Mouse (Mus musculus) NIH3T3 (cell line): Measurements from ENCODE around the gene Hspa1a.
"Not testable (repeated sequence)": the region's sequence is repeated elsewhere in the genome, so short reads cannot be mapped to it uniquely, and the experiment has no call there.

ENCODE experiments used
- DNase-seq: peaks from one replicate; pipeline ENCODE4 v3.0.0-alpha.2; 2012; ENCODE audit warnings: low read depth

Gene Hspa1a

DNA sequence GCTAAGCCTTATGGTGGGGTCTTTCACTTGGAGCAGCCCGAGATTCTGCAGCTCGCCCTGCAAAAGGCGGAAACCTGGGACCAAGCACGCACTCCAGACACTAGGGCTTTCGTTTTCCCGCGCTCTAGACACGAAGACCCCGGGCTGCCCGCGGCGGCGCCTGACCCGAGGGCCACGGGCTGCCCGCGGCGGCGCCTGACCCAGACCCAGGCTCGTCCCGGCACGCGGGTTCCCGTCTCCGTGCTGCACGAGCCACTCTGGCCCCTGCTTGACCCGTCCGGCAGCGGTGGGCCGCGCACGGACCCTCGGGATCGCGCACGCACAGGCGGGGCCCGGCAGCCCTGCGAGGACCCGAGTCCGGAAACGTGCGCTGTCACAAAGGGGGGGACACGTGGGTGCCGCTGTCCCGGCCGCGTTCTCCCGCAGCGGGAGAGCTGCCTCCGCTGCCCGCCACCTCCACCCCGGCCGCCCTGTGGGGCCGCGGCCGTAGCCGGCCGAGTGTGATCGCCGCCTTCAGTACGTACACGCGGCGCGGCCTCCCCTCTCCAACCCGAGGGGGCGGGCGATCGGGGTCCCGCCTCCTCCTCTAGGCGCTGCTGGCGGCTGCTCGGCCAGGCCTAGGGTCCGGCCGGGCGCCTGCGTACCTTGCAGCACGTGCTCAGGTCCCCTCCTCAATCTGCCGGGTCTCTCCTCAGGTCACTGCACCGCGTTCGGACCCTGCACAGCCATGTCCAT is 28.9 kb upstream of the Hspa1a start, which contains the start of gene Vars:
TSS of gene Vars (plus strand) at position 271 of the 735 bp plus-strand sequence.
- peak; percentile 94 for DNase-seq

DNA sequence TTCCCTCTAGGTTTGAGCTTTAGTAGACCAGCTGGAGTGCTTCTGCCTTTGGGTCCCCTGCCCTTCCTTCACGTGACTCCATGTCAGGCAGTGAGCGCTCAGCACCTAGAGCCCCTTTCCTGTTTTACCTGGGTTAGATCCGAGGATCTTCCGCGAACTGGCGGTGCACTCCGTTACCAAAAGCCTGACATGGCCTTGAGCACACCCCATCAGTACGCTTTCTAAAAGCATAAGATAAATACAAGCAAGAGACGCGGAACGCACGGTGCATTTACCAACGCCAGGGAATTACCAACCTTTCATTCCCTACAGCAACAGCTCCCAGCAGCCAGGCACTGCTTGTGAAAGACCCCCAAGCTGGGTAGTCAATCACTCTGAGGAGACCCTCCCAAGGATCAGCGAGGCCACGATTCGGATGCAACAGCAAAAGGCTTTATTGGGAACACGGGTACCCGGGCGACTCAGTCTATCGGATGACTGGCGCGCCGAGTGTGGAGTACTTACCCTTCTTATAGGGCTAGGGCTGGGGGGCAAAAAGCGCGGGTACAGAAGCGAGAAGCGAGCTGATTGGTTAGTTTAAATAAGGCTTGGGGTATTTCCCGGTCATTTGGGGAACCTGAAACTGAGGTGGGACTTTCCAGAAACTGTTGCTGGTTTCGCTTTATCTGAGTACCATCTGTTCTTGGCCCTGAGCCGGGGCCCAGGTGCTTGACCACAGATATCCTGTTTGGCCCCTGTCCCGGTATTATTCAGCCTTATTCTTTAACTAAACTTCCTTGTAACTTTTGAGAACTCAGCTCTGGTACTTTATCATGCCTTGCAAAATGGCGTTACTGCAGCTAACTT is 28.1 kb upstream of the Hspa1a start:
- not testable (repeated sequence) for DNase-seq

DNA sequence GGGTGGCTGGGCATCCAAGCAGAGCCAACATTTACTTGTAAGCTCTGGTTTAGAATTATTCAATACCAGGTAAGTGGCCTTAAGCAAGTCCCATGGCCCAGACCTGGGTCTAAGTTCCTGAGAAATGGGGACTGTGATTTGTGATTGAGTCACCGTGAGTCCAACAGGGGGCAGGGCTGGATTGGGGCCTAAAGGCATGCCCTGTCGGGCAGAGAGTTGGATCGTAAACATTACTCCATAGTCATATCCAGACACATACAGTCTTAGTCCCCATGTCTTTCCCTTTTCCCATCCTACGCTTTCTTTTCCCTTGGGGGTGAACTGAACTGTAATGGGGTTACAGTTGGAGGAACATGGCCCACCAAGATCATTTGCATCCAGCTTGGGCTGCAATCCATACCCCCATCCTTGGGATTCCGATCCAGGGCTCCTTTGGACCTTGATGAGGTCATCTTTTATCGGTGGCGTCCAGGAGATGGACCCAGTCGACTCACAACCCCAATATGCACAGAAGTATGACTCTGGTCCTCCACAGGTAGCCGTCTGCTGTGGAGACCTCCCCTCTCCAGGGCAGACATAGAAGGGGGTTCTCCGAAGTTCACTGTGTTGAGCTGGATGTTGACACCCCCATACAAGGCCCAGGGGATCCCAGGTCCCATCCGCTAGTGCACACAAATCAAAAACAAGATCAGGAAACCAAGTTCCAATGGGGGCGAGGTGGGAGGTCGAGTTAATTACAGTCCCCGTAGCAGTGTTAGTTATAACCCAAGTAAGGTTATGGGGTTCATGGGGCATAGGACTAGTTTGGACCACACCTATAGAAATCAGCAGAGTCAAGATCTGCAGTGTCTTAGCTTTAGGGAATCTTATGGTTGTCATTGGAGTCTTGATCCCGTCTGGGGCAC is 26.8 kb upstream of the Hspa1a start:
- no peak for DNase-seq

DNA sequence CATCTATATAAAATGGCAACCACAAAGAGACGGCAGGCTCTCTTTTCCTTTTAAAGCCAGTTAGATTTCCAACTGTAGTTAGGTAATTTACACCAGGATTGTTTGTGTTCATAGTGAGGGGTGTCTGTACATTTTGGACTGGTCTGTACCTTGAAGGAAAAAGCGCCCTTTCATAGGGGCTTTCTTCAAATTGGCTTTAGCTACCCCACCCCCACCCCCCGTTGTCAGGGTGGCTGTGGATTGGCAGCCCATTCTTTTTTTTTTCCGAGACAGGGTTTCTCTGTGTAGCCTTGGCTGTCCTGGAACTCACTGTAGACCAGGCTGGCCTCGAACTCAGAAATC is 25.2 kb upstream of the Hspa1a start:
- DNase-seq, result no peak

DNA sequence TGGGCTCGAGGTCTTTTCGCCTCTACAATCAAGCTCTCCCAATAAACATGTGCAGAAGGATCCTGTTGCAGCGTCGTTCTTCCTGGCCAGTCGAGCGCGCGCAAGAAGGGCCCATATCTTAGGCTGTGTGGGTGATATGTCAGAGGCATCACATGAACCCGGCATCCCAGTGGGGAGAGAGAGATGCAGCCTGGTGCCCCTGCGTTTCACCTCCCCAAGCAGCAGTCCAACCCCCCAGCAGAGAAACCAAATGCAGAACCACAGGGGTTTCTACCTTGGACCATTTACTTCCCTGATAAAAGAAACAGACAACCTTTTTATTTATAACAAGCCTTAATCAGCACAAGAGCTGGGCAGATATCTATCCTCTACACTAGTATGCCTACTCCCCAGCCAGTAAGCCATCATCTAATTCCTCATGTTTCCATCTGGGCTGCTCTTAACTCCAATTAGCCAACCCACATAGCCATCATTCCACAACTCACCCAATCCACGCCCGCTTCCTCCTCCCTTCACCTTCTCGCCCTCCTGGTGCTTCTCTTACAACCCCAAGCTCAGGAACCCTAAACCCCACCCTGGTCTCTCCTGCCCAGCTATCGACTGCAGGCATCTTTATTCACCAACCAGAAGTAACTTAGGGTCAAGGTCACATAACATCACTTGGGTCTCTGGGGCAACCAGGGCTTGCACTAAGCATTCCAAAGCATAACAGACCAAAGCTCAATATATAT is 24.6 kb upstream of the Hspa1a start:
- DNase-seq, result no peak

DNA sequence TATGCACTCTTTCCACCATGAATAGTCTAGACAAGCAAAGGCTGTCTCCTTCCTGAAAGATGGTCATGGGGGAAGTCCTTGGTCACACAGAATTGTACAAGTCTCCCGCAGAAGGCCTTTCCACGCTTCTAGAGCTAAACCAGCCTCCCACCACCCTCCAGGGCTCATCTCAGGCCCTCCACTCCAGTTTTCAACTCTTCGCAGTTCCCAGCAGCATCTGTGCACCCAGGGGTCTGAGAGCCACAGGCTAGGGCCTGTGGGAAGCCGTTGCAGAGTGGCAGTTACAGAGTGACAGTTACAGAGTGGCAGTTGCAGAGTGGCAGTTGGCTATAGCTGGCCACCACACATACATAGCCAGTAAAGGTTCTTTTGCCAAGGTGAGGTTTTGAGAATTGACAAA is 24.0 kb upstream of the Hspa1a start:
- DNase-seq, result not testable (repeated sequence)

DNA sequence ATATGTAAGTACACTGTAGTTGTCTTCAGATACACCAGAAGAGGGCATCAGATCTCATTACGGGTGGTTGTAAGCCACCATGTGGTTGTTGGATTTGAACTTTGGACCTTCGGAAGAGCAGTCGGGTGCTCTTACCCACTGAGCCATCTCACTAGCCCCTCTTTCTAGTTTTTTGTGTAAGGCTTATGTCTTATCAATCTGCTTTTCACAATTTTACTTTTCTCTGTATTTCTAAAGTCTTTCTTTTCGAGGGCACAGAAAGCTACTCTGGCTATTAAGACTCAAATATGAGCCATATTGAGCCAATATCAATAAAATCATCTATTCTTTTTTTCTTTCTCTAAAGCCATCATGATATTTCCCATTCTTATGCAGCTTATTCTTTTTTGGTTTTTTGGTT is 23.2 kb upstream of the Hspa1a start:
- not testable (repeated sequence) for DNase-seq

DNA sequence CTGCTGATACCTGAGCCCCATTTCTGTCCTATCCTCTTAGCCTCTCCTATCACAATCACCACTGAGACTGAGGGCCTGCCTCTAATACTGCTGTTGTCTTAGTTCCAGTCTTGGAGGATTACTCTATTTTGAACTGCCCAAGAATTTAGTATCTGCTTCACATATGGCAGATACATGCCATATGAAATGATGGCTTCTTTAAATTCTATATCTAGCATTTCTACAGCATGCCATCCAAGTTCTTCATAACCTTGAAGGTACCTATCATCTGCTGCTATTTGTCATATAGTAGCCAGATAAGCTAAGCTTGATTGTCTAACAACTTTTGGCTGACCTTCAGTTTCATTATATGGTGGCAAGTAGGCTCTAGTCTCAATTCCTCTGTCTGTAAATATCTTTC is 22.8 kb upstream of the Hspa1a start:
- DNase-seq, result no peak

DNA sequence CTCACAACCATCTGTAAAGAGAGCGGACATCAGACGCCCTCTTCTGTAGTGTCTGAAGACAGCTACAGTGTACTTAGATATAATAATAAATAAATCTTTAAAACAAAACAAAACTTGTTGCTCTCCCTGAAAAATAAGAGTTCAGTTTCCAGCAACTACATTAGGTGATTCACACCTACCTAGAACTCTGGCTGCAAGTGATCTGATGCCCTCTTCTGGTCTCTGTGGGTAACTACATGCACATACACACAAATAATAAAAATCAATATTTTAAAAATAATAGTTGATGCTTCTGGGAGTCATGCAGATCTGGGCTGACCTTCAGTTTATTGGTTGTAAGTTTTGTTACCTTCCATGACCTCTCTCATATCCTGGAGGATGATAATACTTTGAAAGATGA is 12.3 kb upstream of the Hspa1a start:
- DNase-seq, result peak; percentile 80

DNA sequence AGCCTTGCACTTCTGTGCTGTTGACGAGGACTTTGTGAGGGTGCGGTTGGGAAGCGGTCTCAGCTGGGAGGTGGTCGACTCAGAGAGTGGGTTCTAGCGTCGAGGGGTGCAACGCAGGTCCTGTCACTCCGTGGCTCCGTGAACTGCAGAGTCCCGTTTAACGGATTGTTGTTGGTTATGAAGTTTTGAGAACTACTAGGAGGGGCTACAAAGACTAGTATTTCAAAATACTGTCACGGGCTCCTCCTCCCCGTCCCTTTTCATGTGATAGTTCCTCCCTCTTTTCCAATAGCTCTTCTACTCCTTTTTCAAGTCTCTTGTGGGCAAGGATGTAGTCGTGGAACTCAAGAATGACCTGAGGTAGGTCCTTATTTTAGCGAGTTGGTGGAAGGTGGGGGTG is 10.4 kb upstream of the Hspa1a start:
- DNase-seq, result peak; percentile 27

DNA sequence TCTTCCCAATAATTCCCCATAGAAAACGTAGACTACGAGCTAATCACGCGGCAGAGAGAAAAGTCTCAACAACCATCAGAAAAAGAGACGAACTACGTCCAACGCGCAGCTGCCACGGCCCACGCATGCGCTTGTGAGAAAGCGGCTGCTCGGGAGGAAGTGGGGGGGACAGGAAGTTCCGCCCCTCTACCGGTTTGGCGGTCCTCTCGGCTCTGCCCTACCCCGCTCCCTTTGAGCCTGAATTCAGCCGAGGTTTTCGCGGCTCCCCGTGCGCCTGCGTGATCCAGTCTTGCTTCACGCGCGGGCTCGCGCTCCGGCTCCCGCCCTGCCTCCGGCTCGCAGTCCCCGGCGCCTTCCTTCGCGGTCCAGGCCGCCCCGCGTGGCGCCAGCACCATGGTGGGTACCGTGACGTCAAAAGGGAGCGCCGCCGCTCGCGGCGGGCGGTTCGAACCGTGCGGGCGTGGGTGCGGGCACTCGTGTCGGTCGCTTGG is 9.8 kb upstream of the Hspa1a start, which contains the start of gene Lsm2:
TSS of gene Lsm2 (plus strand) at position 173 of the 491 bp plus-strand sequence.
- DNase-seq, result peak; percentile 96

DNA sequence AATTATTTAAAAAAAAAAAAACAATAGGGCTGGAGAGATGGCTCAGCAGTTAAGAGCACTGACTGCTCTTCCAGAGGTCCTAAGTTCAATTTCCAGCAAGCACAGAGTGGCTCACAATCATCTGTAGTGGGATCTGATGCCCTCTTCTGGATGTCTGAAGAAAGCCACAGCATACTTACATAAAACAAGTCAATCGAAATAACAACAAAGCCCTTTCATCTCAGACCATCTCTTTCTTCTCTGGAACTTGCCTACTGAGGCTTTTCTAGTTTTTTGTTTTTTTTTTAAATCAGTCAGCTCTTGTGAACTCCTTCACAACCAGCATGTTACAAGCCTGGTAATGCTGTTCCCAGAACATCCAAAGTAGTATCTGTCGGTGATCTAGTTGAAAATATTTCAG is 8.7 kb upstream of the Hspa1a start:
- DNase-seq, result peak; percentile 83

DNA sequence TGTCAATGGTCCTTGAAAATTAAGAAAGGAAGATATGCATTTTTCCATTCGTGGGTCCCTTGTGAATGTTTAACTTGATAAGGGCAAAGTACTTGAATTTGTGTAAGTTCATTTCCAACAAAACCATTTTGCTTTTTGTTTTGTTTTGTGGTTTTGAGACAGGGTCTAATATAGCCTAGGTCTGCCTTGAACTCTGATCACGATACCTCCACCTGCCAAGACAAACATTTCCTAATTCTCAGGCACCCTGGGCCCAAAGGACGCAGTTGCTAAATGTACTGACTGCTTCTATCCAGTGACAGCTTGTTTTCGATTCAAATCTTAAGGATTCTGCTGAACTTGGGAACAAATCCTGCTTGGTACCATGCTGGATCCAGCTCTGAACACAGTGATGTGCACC is 7.7 kb upstream of the Hspa1a start:
- DNase-seq, result no peak

DNA sequence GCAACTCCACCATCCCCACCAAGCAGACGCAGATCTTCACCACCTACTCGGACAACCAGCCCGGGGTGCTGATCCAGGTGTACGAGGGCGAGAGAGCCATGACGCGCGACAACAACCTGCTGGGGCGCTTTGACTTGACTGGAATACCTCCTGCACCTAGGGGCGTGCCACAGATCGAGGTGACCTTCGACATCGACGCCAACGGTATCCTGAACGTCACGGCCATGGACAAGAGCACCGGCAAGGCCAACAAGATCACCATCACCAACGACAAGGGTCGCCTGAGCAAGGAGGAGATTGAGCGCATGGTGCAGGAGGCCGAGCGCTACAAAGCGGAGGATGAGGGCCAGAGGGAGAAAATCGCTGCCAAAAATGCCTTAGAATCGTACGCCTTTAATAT is 6.3 kb upstream of the Hspa1a start:
- DNase-seq, result no peak

DNA sequence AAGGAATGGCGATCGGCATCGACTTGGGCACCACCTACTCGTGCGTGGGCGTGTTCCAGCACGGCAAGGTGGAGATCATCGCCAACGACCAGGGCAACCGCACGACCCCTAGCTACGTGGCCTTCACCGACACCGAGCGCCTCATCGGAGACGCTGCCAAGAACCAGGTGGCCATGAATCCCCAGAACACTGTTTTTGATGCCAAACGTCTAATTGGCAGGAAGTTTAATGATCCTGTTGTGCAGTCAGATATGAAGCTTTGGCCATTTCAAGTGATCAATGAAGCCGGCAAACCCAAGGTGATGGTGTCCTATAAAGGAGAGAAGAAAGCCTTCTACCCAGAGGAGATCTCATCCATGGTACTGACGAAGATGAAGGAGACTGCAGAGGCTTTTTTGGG is 5.0 kb upstream of the Hspa1a start:
- no peak for DNase-seq

DNA sequence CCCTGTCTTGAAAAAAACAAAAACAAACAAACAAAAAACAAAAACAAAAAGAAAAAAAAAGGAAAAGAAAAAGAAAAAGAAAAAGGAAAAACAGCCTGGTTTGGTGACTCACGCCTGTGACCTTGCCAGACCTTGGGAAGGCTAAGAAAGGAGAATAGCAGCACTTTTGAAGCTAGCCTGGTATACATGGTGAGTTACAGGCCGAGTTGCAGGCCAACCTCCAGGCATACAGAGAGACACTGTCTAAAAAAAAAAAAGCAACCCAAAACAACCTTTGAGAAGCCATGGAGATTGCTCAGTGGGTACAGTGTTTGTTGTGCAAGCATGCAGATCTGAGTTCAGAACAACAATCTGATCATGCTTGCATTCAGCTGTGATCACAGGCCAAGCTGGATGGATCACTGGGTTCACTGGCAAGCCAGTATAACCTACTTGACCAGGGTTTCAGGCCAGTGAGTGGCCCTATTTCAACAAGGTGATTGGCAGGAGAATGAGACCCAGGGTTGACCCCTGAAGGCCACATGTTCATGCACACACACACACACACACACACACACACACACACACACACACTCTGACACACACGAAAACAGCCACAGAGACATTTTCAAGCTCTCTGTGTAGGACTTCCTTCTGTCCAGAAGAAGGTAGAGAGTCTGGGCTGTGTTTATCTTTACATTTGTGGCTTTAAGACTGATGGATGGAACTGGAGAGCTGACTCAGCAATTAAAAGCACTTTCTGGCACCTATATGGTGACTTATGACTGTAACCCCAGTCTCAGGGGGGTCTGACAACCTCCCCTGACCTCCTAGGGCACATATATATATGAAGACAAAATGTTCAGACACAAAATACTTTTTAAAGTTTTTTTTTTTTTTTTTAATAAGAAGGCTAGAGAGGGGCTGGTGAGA is 3.9 kb upstream of the Hspa1a start:
- peak; percentile 61 for DNase-seq

DNA sequence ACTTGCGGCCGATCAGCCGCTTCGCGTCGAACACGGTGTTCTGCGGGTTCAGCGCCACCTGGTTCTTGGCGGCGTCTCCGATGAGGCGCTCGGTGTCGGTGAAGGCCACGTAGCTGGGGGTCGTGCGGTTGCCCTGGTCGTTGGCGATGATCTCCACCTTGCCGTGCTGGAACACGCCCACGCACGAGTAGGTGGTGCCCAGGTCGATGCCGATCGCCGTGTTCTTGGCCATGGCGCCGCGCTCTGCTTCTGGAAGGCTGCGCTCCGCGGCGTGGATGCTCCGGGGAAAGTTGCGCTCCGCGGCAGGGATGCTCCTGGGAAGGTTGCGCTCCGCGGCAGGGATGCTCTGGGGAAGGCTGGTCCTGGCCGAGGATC is 275 bp downstream of the Hspa1a start:
- DNase-seq, result not testable (repeated sequence)

DNA sequence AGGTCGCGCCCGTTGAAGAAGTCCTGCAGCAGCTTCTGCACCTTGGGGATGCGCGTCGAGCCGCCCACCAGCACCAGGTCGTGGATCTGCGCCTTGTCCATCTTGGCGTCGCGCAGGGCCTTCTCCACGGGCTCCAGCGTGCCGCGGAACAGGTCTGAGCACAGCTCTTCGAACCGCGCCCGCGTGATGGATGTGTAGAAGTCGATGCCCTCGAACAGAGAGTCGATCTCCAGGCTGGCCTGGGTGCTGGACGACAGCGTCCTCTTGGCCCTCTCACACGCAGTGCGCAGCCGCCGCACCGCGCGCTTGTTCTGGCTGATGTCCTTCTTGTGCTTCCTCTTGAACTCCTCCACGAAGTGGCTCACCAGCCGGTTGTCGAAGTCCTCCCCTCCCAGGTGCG is 1.1 kb downstream of the Hspa1a start:
- DNase-seq, result not testable (repeated sequence)

DNA sequence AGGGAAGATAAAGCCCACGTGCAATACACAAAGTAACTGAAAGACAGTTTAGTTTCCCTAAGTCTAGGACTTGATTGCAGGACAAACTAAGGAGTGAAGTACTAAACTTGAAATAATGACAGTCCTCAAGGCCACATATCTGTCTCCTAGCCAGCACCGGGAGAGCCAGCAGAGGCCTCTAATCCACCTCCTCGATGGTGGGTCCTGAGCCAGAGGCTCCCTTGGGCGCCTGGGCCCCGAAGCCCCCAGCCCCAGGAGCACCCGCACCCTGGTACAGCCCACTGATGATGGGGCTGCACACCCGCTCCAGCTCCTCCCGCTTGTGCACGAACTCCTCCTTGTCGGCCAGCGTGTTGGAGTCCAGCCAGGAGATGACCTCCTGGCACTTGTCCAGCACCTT is 2.1 kb downstream of the Hspa1a start, which contains the start of gene Gm20481:
TSS of gene Gm20481 (plus strand) at position 91 of the 400 bp plus-strand sequence.
- DNase-seq, result not testable (repeated sequence)

DNA sequence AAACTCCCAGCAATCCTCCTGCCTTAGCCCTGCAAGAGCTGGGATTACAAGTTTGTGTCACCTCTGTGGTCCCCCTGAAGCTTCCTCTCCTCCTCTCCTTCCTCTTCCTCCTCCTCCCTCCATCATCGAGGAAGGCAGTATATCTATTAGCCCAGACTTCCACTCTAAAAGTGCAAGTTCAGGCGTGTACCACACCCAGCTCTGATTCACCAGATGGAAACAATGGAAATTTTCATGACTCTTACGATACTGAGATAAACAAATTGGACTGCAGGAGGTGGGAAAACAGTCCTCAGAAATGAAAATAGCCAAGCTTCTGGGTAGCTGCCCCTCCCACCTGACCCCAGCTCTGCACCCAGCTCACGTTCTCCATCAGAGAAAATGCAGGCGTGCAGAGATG is 6.3 kb downstream of the Hspa1a start:
- peak; percentile 70 for DNase-seq
